ENCODE assay signal across 19 mouse cellular contexts in the genomic region with DNA sequence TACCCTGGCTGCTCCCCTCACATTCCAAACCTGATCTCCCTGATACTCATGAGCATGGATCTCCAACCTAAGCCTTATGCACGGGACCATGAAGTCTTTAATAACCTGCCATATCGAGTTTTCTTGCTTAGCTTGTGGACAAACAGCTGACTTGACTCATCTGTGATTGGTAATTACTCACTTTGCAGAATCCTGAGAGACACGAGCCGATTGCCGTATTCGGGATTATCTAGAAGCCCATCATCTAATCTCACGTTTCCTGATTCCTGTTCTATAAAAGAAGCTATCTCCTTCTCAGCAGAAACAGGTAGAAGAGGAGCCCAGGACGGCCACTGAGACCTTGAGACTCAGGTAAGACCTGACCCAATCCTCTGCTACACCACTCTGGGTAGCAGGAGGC. TPM values are rescaled to one million over a fixed set of nuclear protein-coding genes. Genes with fewer than 3 reads are reported as not detected.
DNase-seq lines count a peak whose midpoint lies in the region.
"Had no signal": no experiment of that assay in that cellular context is flagged by ENCODE, and none has a peak within 500 bp of the region (broad histone marks: within the 10 kb centered on the region; RNA-seq: fewer than 3 reads in every experiment).

A gene (plus strand): TSS at position 301 of the 400 bp plus-strand sequence.

- DNase-seq in heart, adult 11 months, result peak; percentile 48
- DNase-seq in heart, postnatal 14 days, result no peak
- DNase-seq: adrenal gland, adult 2 months; adrenal gland, adult 8-10 months; adrenal gland, postnatal 10 days; adrenal gland, postnatal 14 days; adrenal gland, postnatal 25 days; adrenal gland, postnatal 36 days; B cell, adult 2 months; cerebellum, adult 11 months; cerebellum, adult 11-12 months; cerebellum, adult 18-20 months; cerebellum, adult 2 months had no signal

- intact Hi-C loops in heart, postnatal 14 days (cut with DNase I), result no loop called here

RNA-seq across cellular contexts. Expression of the gene that starts here (rescaled TPM):
- total RNA-seq in heart, postnatal 14 days (2021), result not detected
- total RNA-seq: adrenal gland, adult 18-20 months; adrenal gland, adult 2 months; adrenal gland, adult 8-10 months; adrenal gland, postnatal 10 days; adrenal gland, postnatal 14 days; adrenal gland, postnatal 25 days; adrenal gland, postnatal 36 days; adrenal gland, postnatal 4 days; CH12.LX; ES-E14; G1E; MEL had no signal
